Mouse (Mus musculus) ES-Bruce4 (cell line): ENCODE measurements around the gene Knop1.

ENCODE experiments used
- CTCF ChIP-seq: IDR thresholded peaks from one replicate; pipeline ENCODE4 v1.8.1; 2011; ENCODE audit warnings: low read depth, low read length
- POLR2A ChIP-seq: IDR thresholded peaks from one replicate; pipeline ENCODE4 v1.8.1; 2011; ENCODE audit warnings: low read length; ENCODE audit not compliant: insufficient read depth

DNA sequence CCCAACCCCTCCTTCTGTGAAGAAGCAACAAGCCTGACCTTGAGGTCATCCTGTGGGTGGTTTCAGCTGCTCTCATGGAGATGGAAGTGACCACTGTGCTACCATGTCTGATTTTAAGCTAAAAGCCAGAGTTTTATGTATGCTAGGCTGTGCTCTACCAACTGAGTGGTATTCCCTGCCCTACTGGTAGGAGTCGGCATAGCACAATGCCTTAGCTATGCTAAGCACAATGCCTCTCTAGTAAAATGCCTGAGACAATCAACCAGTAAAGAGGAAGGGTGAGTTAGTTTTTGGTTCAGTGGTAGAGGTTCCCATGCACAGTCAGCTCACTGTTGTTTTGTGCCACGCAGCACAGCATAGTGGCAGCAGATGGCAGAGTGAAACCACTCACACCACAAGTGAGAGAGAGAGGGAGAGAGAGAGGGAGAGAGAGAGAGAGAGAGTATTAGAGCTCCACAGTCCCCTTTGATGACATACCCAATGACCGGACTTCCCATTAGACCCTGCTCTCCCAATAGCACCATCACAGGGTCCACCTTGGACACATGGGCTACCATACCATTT, 23.5 kb upstream of the Knop1 start:
- TF ChIP-seq POLR2A (no peak), CTCF (no peak)
